Mouse (Mus musculus): ENCODE results near the gene Rab19. TPM values are rescaled to one million over a fixed set of nuclear protein-coding genes. Genes with fewer than 3 reads are reported as not detected.
"Not testable (repeated sequence)": the region's sequence is repeated elsewhere in the genome, so short reads cannot be mapped to it uniquely, and the experiment has no call there.

Gene Rab19
- polyA plus RNA-seq, 1 experiment from 2014 or later = 0.64 TPM

DNA sequence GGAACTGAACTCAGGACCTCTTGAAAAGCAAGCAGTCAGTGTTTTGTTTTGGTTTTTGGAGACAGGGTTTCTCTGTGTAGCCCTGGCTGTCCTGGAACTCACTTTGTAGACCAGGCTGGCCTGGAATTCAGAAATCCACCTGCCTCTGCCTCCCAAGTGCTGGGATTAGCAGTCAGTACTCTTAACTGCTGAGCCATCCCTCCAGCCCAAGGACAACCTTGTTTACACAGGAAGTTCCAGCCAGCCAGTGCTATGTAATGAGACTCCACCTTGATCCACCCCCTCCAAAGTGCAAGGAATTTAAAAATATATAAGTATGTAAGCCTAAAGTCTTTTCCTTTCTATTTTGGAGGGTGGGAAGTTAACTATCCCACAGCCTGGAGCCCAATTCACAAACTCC, 35.7 kb downstream of the Rab19 start:
- not testable (repeated sequence) for H3K9ac ChIP-seq (ENCODE audit: low read depth, low read length); H3K4me1 ChIP-seq (ENCODE audit: control insufficient read depth, insufficient read depth, low read length); H3K4me2 ChIP-seq; H3K9me3 ChIP-seq (replicated peaks; ENCODE audit: control insufficient read depth, low read length); H3K4me3 ChIP-seq (ENCODE audit: low read depth, low read length); H3K36me3 ChIP-seq (ENCODE audit: control insufficient read depth, insufficient read depth, low read length); ATAC-seq (replicated peaks; ENCODE audit: insufficient number of reproducible peaks, low FRiP score, low TSS enrichment); H3K27ac ChIP-seq (ENCODE audit: low read depth, low read length)
- H3K27me3 ChIP-seq (ENCODE audit: control insufficient read depth, insufficient read depth, low read length) = peaks cover 11% of the 10 kb centered on the region

DNA sequence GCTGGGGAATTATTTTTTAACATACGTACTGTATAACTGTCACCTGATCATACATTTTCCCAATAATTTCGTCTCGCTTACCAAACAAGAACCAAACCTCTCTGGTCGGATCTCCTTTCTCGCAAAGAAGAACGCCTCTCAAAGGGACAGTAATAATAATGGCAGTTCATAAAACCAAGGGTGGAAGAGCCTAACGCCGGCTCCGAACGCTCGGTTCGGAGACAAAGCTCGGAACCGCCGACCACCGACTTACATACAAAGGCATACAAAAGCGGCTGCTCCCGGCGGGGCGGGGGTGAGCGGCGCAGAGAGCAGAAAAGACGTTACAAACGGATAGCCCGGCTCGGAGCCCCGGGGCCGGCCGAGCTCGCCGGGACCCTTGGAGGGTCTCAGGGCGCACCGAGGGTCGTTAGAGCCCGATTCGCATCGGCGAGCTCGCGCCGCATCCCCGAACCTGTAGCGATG, 38.4 kb downstream of the Rab19 start:
- no peaks in the 10 kb centered on the region for H3K9me3 ChIP-seq (replicated peaks; ENCODE audit: control insufficient read depth, low read length)
- peak overlapping the region; percentile 80 for H3K4me2 ChIP-seq
- H3K9ac ChIP-seq (ENCODE audit: low read depth, low read length) = peak overlapping the region; percentile 83
- under 1% methylated on average over 43 of the region's 43 CpGs for WGBS (ENCODE audit: insufficient replicate concordance)
- 0 out of 2 replicates have a peak, but pooled peaks cover 3% of the 10 kb centered on the region for H3K4me1 ChIP-seq (ENCODE audit: control insufficient read depth, insufficient read depth, low read length)
- peak overlapping the region; percentile 67 for H3K4me3 ChIP-seq (ENCODE audit: low read depth, low read length)
- peak; percentile 5; the same call in 1 of the 2 replicates for ATAC-seq (replicated peaks; ENCODE audit: insufficient number of reproducible peaks, low FRiP score, low TSS enrichment)
- H3K36me3 ChIP-seq (ENCODE audit: control insufficient read depth, insufficient read depth, low read length) = no peaks in the 10 kb centered on the region
- peaks cover 15% of the 10 kb centered on the region for H3K27me3 ChIP-seq (ENCODE audit: control insufficient read depth, insufficient read depth, low read length)
- no peak overlapping the region for H3K27ac ChIP-seq (ENCODE audit: low read depth, low read length)

DNA sequence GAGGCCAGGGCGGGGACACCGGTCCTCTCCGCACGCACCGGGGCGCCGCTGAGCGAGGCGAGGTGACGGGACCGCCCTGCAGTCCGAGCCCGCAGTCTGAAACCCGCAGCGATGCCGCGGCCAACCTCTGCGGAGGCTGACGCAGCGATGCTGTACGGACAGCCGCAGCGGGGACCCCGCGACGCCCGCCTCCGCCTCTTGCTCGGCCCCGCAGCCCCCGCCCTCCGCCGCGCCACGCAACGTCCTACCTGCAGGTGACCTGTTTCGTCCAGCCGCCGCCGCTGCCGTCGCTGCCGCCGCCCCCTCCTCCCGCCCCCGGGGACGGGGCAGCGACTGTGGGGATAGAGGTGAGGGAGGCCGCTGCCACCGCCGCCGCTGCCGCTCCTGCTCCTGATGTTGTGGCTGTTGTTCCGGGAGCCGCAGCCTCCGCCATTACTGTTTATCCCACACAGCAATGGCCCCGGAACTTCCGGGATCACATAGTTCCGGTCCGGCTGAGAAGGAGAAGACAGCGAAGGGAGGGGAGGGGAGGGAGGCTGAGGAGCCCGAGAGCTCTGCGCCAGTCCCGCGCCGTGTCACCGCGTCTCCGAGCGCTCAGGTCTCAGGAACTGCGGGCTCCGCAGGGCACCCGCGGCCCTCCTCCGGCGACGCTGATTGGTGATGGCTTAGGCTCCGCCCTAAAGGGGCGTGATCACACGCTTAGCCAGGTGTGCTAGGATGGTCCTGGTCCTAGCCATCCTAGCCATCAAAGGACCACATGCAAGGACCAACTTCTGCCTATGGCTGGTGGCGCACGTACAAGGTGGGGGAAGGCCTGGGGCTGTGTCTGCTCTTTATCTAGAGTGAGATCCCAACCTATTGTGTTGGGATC, 39.1 kb downstream of the Rab19 start, which contains the start of gene Mkrn1:
TSS of gene Mkrn1 (minus strand) at position 612 of the 871 bp plus-strand sequence.
- peak within 1 kb of the TSS; percentile 67; the same call in 1 of the 2 replicates for H3K27ac ChIP-seq (ENCODE audit: low read depth, low read length)
- 1% methylated on average over 80 of the region's 82 CpGs for WGBS (ENCODE audit: insufficient replicate concordance)
- no peaks in the 10 kb centered on the region for H3K36me3 ChIP-seq (ENCODE audit: control insufficient read depth, insufficient read depth, low read length)
- ATAC-seq (replicated peaks; ENCODE audit: insufficient number of reproducible peaks, low FRiP score, low TSS enrichment) = peak; percentile 86
- H3K4me2 ChIP-seq = peak within 1 kb of the TSS; percentile 80
- no peaks in the 10 kb centered on the region for H3K9me3 ChIP-seq (replicated peaks; ENCODE audit: control insufficient read depth, low read length)
- H3K27me3 ChIP-seq (ENCODE audit: control insufficient read depth, insufficient read depth, low read length) = peaks cover 15% of the 10 kb centered on the region
- peak within 1 kb of the TSS; percentile 83 for H3K9ac ChIP-seq (ENCODE audit: low read depth, low read length)
- H3K4me3 ChIP-seq (ENCODE audit: low read depth, low read length) = peak within 1 kb of the TSS; percentile 67
- H3K4me1 ChIP-seq (ENCODE audit: control insufficient read depth, insufficient read depth, low read length) = 0 out of 2 replicates have a peak, but pooled peaks cover 3% of the 10 kb centered on the region

DNA sequence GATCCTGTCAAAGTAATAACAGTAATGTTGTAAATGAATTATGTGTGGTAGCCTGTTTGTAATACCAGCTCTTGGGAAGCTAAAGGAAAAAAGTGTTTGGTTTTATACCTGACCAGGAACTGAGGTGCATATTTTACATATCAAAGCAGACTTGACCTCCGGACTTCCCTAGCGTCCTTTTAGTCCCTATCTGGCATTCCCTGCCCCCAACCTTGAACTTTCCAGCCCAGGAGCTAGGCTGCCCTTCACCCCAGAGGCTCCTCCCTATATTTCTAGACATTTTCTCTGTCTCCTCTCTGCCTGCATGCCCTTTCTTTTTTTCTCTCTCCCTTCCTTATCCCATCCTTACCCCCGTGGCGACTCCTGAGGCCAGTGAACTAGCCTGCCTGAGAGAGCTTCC, 39.9 kb downstream of the Rab19 start:
- no peak for ATAC-seq (replicated peaks; ENCODE audit: insufficient number of reproducible peaks, low FRiP score, low TSS enrichment)
- no peak overlapping the region for H3K27ac ChIP-seq (ENCODE audit: low read depth, low read length)
- H3K9me3 ChIP-seq (replicated peaks; ENCODE audit: control insufficient read depth, low read length) = no peaks in the 10 kb centered on the region
- H3K4me2 ChIP-seq = no peak overlapping the region
- H3K4me3 ChIP-seq (ENCODE audit: low read depth, low read length) = peak overlapping the region; percentile 67; the same call in 1 of the 2 replicates
- H3K36me3 ChIP-seq (ENCODE audit: control insufficient read depth, insufficient read depth, low read length) = no peaks in the 10 kb centered on the region
- peaks cover 15% of the 10 kb centered on the region for H3K27me3 ChIP-seq (ENCODE audit: control insufficient read depth, insufficient read depth, low read length)
- H3K4me1 ChIP-seq (ENCODE audit: control insufficient read depth, insufficient read depth, low read length) = 0 out of 2 replicates have a peak, but pooled peaks cover 3% of the 10 kb centered on the region
- H3K9ac ChIP-seq (ENCODE audit: low read depth, low read length) = no peak overlapping the region
- 39% methylated on average over 4 of the region's 4 CpGs for WGBS (ENCODE audit: insufficient replicate concordance)

DNA sequence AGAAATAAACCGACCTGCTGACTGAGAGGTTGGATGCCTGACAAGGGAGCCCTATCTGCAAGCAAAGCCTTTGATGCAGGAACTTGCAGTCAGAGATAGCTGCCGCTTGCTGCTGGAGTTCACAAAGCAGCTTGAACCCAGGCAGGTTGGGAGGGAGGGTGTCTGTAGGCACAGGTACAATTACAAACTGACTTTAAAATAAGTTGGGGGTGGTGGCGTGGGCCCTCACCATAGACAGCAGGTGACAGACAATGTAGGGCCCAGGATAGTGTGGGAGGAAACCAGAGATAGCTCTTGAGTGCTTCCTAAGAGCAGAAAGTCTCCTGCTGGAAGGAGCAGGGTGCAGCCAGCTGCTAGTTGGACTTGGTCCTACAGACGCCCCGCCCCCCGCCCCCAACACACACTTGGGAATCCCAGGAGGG, 42.2 kb downstream of the Rab19 start:
- Histone ChIP-seq H3K4me2 (no peak overlapping the region), H3K36me3 (ENCODE audit: control insufficient read depth, insufficient read depth, low read length) (no peaks in the 10 kb centered on the region), H3K27me3 (ENCODE audit: control insufficient read depth, insufficient read depth, low read length) (peaks cover 10% of the 10 kb centered on the region), H3K4me1 (ENCODE audit: control insufficient read depth, insufficient read depth, low read length) (0 out of 2 replicates have a peak, but pooled peaks cover 3% of the 10 kb centered on the region), H3K9ac (ENCODE audit: low read depth, low read length) (no peak overlapping the region), H3K9me3 (replicated peaks; ENCODE audit: control insufficient read depth, low read length) (no peaks in the 10 kb centered on the region), H3K4me3 (ENCODE audit: low read depth, low read length) (no peak overlapping the region), H3K27ac (ENCODE audit: low read depth, low read length) (no peak overlapping the region)
- no peak for ATAC-seq (replicated peaks; ENCODE audit: insufficient number of reproducible peaks, low FRiP score, low TSS enrichment)
- 43% methylated on average over 6 of the region's 6 CpGs for WGBS (ENCODE audit: insufficient replicate concordance)

DNA sequence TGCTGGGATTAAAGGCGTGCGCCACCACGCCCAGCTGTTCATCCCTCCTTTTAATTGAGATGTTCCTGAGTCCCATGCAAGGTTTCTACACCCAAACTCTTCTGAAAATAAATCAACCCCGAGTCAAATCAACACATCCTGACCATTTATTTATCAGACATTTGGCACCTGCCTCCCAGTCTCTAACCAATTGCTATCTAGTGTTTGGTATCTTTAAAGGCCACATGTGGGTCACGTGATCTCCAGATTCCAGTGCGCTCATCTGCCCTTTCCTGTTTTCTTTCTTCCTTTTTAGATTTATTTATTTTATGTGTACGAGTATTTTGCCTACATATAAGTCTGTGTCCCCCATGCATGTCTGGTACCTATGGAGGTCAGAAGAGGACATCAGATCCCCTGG, 42.7 kb downstream of the Rab19 start:
- Histone ChIP-seq H3K9me3 (replicated peaks; ENCODE audit: control insufficient read depth, low read length) (no peaks in the 10 kb centered on the region), H3K27me3 (ENCODE audit: control insufficient read depth, insufficient read depth, low read length) (peaks cover 7% of the 10 kb centered on the region; the same call in 1 of the 2 replicates), H3K36me3 (ENCODE audit: control insufficient read depth, insufficient read depth, low read length) (no peaks in the 10 kb centered on the region), H3K27ac (ENCODE audit: low read depth, low read length) (no peak overlapping the region), H3K9ac (ENCODE audit: low read depth, low read length) (no peak overlapping the region), H3K4me2 (no peak overlapping the region), H3K4me1 (ENCODE audit: control insufficient read depth, insufficient read depth, low read length) (0 out of 2 replicates have a peak, but pooled peaks cover 3% of the 10 kb centered on the region), H3K4me3 (ENCODE audit: low read depth, low read length) (no peak overlapping the region)
- no peak for ATAC-seq (replicated peaks; ENCODE audit: insufficient number of reproducible peaks, low FRiP score, low TSS enrichment)
- 77% methylated on average over 7 of the region's 7 CpGs for WGBS (ENCODE audit: insufficient replicate concordance)

DNA sequence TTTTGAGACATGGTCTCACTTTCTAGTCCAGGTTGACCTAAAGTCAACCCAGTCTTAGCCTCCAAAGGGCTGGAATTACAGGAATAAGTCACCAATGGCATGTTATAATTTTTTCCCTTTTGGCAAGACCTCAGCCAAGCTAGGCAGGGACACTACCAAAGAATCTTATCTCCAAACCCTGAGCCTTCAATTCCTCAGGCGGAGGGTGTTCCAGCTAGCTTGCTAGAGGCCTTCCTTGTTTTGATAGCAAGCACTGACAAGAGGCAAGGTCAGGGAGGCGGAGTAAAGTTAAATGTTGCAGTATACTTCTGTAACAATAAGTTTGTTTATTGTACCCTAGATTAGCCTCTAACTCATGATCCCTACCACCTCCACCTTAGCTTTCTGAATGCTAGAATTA, 44.2 kb downstream of the Rab19 start:
- Histone ChIP-seq H3K9me3 (replicated peaks; ENCODE audit: control insufficient read depth, low read length) (no peaks in the 10 kb centered on the region), H3K4me2 (no peak overlapping the region), H3K27ac (ENCODE audit: low read depth, low read length) (no peak overlapping the region), H3K36me3 (ENCODE audit: control insufficient read depth, insufficient read depth, low read length) (no peaks in the 10 kb centered on the region), H3K9ac (ENCODE audit: low read depth, low read length) (no peak overlapping the region), H3K4me3 (ENCODE audit: low read depth, low read length) (no peak overlapping the region), H3K27me3 (ENCODE audit: control insufficient read depth, insufficient read depth, low read length) (peaks cover 4% of the 10 kb centered on the region; the same call in 1 of the 2 replicates), H3K4me1 (ENCODE audit: control insufficient read depth, insufficient read depth, low read length) (no peaks in the 10 kb centered on the region)
- 51% methylated on average over 2 of the region's 2 CpGs for WGBS (ENCODE audit: insufficient replicate concordance)
- no peak for ATAC-seq (replicated peaks; ENCODE audit: insufficient number of reproducible peaks, low FRiP score, low TSS enrichment)

DNA sequence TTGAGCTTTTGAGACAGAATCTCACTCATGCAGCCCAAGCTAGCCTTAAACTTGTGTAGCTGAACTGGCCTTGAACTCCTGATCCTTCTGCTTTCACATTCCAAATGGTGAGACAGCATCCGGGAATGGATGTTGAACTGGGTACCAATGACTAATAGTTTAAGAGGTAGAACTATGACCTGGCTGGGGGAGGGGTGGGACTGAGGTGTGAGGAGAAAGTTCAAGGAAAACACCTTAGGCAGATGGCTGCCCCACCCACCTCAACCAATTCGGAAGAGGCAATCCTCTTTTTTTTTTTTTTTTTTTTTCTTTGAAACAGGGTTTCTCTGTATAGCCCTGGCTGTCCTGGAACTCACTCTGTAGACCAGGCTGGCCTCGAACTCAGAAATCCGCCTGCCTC, 45.8 kb downstream of the Rab19 start:
- Histone ChIP-seq H3K27ac (ENCODE audit: low read depth, low read length) (no peak overlapping the region), H3K9ac (ENCODE audit: low read depth, low read length) (no peak overlapping the region), H3K4me1 (ENCODE audit: control insufficient read depth, insufficient read depth, low read length) (no peaks in the 10 kb centered on the region), H3K9me3 (replicated peaks; ENCODE audit: control insufficient read depth, low read length) (no peaks in the 10 kb centered on the region), H3K4me3 (ENCODE audit: low read depth, low read length) (no peak overlapping the region), H3K27me3 (ENCODE audit: control insufficient read depth, insufficient read depth, low read length) (peaks cover 3% of the 10 kb centered on the region; the same call in 1 of the 2 replicates), H3K36me3 (ENCODE audit: control insufficient read depth, insufficient read depth, low read length) (no peaks in the 10 kb centered on the region), H3K4me2 (no peak overlapping the region)
- 84% methylated on average over 4 of the region's 4 CpGs for WGBS (ENCODE audit: insufficient replicate concordance)
- ATAC-seq (replicated peaks; ENCODE audit: insufficient number of reproducible peaks, low FRiP score, low TSS enrichment) = no peak

Measured in heart, embryonic 11.5 days (tissue).